Mouse (Mus musculus) testis, adult 2 months (tissue): ENCODE results near the gene Pls1. TPM values are rescaled to one million over a fixed set of nuclear protein-coding genes. Genes with fewer than 3 reads are reported as not detected.

Experiments
- H3K27ac ChIP-seq: fragments of 200-500 bp; 2 replicates; pipeline ENCODE4 v1.5.1; 2012; ENCODE audit warnings: low read depth, low read length; ENCODE audit not compliant: control insufficient read depth, insufficient read depth
- H3K27me3 ChIP-seq: fragments of 200-500 bp; 2 replicates; pipeline ENCODE4 v1.6.1; 2012; ENCODE audit warnings: mild to moderate bottlenecking, low read length, moderate library complexity; ENCODE audit not compliant: control insufficient read depth, insufficient read depth
- H3K36me3 ChIP-seq: fragments of 200-500 bp; 2 replicates; pipeline ENCODE4 v1.6.1; 2012; ENCODE audit warnings: mild to moderate bottlenecking, low read length; ENCODE audit not compliant: control insufficient read depth, insufficient read depth
- H3K4me1 ChIP-seq: fragments of 200-500 bp; 2 replicates; pipeline ENCODE4 v1.6.1; 2012; ENCODE audit warnings: low read length; ENCODE audit not compliant: control insufficient read depth, insufficient read depth
- H3K4me3 ChIP-seq: fragments of 200-500 bp; 2 replicates; pipeline ENCODE4 v1.5.1; 2012; ENCODE audit warnings: low read depth, mild to moderate bottlenecking, low read length, moderate library complexity, mixed read lengths; ENCODE audit not compliant: control insufficient read depth
- CTCF ChIP-seq: fragments of 200-500 bp; IDR thresholded peaks from 2 replicates; pipeline ENCODE4 v1.5.1; 2012; ENCODE audit warnings: low read depth, mild to moderate bottlenecking, inconsistent platforms, low read length, moderate library complexity; ENCODE audit not compliant: control insufficient read depth, insufficient read depth, insufficient replicate concordance
- POLR2A ChIP-seq: fragments of 200-500 bp; IDR thresholded peaks from 2 replicates; pipeline ENCODE4 v1.6.1; 2012; ENCODE audit warnings: low read depth, mild to moderate bottlenecking, inconsistent platforms, low read length, moderate library complexity; ENCODE audit not compliant: control insufficient read depth
- polyA plus RNA-seq: library from polyadenylated mRNA; depleted of rRNA; stranded (reverse); fragments of >200 nt; gene quantifications from 2 replicates; pipeline ENCODE4 v1.2.3, GENCODE M21; 2012

Pls1 gene
- polyA plus RNA-seq, 1 experiment = 0.70 TPM

GRCm38 (mm10) chr9:95749461-95749928 is 95.6 kb downstream of the Pls1 start:
- Histone ChIP-seq H3K27me3 (no peaks in the 10 kb centered on the region), H3K27ac (peak overlapping the region; percentile 81)
- TF ChIP-seq POLR2A (0 out of 2 replicates have a peak, but pooled peaks have one; percentile 29), CTCF (no peak)

GRCm38 (mm10) chr9:95747298-95747697 is 97.8 kb downstream of the Pls1 start:
- Histone ChIP-seq H3K27ac (no peak overlapping the region), H3K27me3 (no peaks in the 10 kb centered on the region), H3K36me3 (no peaks in the 10 kb centered on the region), H3K4me3 (no peak overlapping the region), H3K4me1 (peaks cover 7% of the 10 kb centered on the region)
- TF ChIP-seq CTCF = no peak
- TF ChIP-seq POLR2A = no peak

More at GRCm38 (mm10) chr9:95749461-95749928, 95.6 kb downstream of the Pls1 start:
- H3K4me1 ChIP-seq = peaks cover 7% of the 10 kb centered on the region
- no peaks in the 10 kb centered on the region for H3K36me3 ChIP-seq
- H3K4me3 ChIP-seq = peak overlapping the region; percentile 97

GRCm38 (mm10) chr9:95744845-95745613 is 100.1 kb downstream of the Pls1 start:
- TF ChIP-seq POLR2A (no peak), CTCF (no peak)
- no peaks in the 10 kb centered on the region for H3K27me3 ChIP-seq
- no peak overlapping the region for H3K27ac ChIP-seq
- no peak overlapping the region for H3K4me3 ChIP-seq
- no peaks in the 10 kb centered on the region for H3K36me3 ChIP-seq
- peaks cover 5% of the 10 kb centered on the region for H3K4me1 ChIP-seq

GRCm38 (mm10) chr9:95736238-95736637 is 108.9 kb downstream of the Pls1 start:
- Histone ChIP-seq H3K27ac (no peak overlapping the region), H3K4me1 (no peaks in the 10 kb centered on the region), H3K36me3 (no peaks in the 10 kb centered on the region), H3K27me3 (no peaks in the 10 kb centered on the region), H3K4me3 (no peak overlapping the region)
- TF ChIP-seq POLR2A (no peak), CTCF (no peak)

GRCm38 (mm10) chr9:95712574-95712973 is 132.5 kb downstream of the Pls1 start:
- H3K36me3 ChIP-seq = no peaks in the 10 kb centered on the region
- no peak overlapping the region for H3K27ac ChIP-seq
- no peaks in the 10 kb centered on the region for H3K27me3 ChIP-seq
- no peaks in the 10 kb centered on the region for H3K4me1 ChIP-seq
- TF ChIP-seq CTCF (no peak), POLR2A (no peak)
- no peak overlapping the region for H3K4me3 ChIP-seq

GRCm38 (mm10) chr9:95708943-95709342 is 136.2 kb downstream of the Pls1 start:
- no peaks in the 10 kb centered on the region for H3K4me1 ChIP-seq
- H3K27me3 ChIP-seq = no peaks in the 10 kb centered on the region
- no peak overlapping the region for H3K4me3 ChIP-seq
- no peak for TF ChIP-seq CTCF
- no peak for TF ChIP-seq POLR2A
- no peak overlapping the region for H3K27ac ChIP-seq
- H3K36me3 ChIP-seq = no peaks in the 10 kb centered on the region; the same call in 1 of the 2 replicates

- no peak overlapping the region for H3K27ac ChIP-seq
- H3K4me3 ChIP-seq = no peak overlapping the region
- H3K27me3 ChIP-seq = no peaks in the 10 kb centered on the region
- TF ChIP-seq POLR2A = no peak
- no peaks in the 10 kb centered on the region; the same call in 1 of the 2 replicates for H3K36me3 ChIP-seq
- no peaks in the 10 kb centered on the region for H3K4me1 ChIP-seq
Measured at GRCm38 (mm10) chr9:95705371-95705770, 139.7 kb downstream of the Pls1 start.
